Mouse (Mus musculus): Measurements from ENCODE around the gene Rreb1.

- TF ChIP-seq POLR2A (IDR thresholded peaks at IDR 0.05; ENCODE audit: insufficient read depth, low read length) = no peak
- no peak for TF ChIP-seq EP300 (IDR thresholded peaks at IDR 0.05; ENCODE audit: insufficient read depth, low read depth, low read length)
- no peak for TF ChIP-seq CTCF (IDR thresholded peaks at IDR 0.05; ENCODE audit: low read depth, low read length)
Observed at GRCm38 (mm10) chr13:37941950-37942886, 164.0 kb downstream of the Rreb1 start.

Measured in ES-Bruce4 (cell line).